Mouse (Mus musculus): ENCODE measurements around the gene Depdc1b. TPM values are rescaled to one million over a fixed set of nuclear protein-coding genes. Genes with fewer than 3 reads are reported as not detected.

Gene Depdc1b
- under 1 TPM; 0.48 to 0.89 TPM for total RNA-seq (2021)
- long read RNA-seq, experiment 1: 0 reads
- long read RNA-seq, experiment 2: 0 reads

DNA sequence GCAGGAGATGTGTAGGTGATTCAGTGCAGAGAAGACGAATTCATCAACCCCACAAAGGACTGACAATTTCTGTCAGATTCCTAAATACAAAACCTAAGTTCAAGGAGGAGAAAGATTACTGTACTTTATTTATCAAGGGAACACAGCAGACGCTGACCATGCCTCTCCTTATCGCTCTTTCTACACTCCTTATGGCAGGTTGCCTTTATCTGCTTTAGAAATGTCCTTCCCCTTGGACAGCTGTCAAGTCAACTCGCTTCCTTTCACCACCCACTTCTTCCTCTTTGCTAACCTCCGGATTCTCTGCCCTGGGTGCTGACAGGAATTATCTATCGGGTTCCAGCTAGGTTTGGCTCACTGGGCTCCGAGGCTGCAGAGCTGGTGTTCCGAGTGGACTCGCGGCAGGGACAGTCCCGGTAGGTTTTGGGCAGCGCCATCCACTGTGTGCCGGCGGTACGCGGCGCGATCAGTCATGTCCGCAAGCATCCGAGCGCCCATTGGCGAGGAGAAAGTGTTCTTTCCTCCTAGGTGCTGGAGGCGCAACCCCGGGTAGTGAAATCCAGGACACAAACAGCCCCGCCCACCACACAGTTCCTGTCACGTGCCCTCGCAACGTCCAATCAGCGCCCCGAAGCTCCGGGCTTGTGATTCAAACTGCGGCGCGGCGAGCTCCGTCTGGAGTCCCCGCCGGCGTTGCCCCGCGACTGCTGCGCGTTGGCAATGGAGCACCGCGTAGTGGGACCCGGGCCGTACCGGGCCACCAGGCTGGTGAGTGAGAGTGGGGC lies at the start of gene Depdc1b:
Depdc1b (plus strand) TSS at position 631 of the 785 bp plus-strand sequence.
- peak; percentile 53 for TF ChIP-seq CTCF (IDR thresholded peaks at IDR 0.05)
- intact Hi-C loops (cut with DNase I): loop anchor here (1.0 kb wide), 1 partner anchor 102 kb away; the partner anchor contains the start of gene Elovl7
- DNase-seq (ENCODE audit: extremely low spot score in 1 of 2, low spot score in 2 of 2): peak; percentile 91 to 93
- H3K4me3 ChIP-seq: peak within 1 kb of the TSS; percentile 67
- peak within 1 kb of the TSS; percentile 58 for H3K27ac ChIP-seq

DNA sequence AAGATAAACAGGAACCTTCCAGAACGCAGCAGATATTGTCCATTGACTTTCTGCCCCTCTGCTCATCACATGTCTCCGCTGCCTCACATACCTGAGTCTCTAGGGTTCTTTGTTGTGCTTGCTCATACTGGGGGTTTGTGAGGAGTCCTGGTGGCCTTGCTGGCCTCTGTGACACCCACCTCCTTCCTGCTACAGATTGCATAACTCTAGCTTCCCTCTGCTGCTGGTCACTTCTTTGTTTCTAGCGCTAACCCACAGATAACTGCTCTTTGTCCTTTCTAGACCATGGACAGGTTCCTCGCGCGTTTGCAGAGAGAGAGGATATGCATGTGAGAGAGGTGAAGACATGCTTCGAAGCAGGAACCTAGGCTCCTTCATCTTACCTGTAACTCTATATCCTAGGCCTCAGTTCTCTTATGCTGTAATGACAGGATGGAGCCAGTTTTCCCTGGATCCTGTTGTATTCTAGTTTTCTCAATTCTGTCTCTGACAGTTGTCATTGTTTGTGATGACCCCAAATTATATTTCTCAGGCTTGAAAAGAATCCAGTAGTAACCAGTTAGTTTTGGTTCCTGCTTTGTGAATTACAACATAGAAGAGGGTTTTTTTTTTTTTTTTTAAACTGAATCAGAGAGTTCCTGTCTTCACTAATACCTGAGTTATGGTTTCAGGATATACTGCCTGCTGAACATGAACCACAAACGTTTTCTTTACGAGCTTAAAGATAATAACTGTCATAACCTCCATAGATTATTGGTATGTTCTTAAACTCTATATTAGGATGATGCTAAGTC lies 48.1 kb upstream of the Depdc1b start:
- intact Hi-C loops (cut with DNase I): no loop called here
- Histone ChIP-seq H3K4me3 (no peak overlapping the region), H3K27ac (no peak overlapping the region)
- no peak for TF ChIP-seq CTCF (IDR thresholded peaks at IDR 0.05)
- no peak for DNase-seq (ENCODE audit: extremely low spot score in 1 of 2, low spot score in 2 of 2)

DNA sequence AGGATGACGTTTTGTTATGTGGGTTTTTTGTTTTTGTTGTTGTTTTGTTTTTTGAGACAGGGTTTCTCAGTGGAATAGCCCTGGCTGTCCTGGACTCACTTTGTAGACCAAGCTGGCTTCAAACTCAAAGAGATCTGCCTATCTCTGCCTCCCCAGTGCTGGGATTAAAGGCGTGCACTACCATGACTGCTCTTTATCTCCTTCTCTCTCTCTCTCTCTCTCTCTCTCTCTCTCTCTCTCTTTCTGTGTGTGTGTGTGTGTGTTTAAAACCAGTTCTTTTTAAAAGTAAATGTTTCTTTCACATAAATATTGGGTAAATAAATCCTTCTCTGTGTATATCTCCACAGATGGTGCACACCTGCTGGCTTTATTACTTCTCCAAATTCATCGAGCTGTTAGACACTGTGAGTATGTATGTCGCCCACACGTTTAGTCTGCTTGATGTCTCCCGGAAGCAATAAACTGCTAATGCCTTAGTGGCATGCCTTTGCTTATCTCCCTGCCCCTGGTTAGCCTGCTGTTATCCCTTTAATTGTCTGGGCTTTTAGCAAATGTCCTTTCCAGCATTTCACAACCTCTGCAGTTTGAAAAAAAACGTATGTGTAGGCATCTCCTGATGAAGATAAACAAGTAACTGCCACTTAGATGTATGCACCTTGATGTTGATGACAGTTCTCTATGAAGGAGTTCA lies 44.5 kb upstream of the Depdc1b start:
- intact Hi-C loops (cut with DNase I): no loop called here
- DNase-seq (ENCODE audit: extremely low spot score in 1 of 2, low spot score in 2 of 2): no peak
- TF ChIP-seq CTCF (IDR thresholded peaks at IDR 0.05): no peak
- Histone ChIP-seq H3K4me3 (no peak overlapping the region), H3K27ac (no peak overlapping the region)

DNA sequence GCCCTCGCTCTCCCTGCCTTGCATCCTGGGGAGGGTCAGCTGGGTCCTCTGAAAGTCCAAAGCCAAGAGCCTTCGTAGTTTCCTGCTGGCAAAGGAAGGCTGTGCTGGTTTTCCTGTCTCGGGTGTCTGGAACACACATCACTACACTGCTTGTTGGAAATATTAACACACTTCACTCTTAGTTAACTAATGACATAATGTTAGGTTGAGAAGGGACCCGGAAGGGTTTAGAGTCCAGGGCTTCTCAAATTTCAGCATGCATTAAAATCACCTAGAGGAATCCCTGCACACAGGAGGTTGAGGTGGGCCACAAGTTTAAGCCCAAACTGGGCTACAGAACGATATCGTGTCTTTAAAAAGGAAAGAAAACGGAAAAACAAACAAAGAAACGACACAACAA lies 43.8 kb upstream of the Depdc1b start:
- DNase-seq (ENCODE audit: extremely low spot score in 1 of 2, low spot score in 2 of 2): no peak
- no peak for TF ChIP-seq CTCF (IDR thresholded peaks at IDR 0.05)
- Histone ChIP-seq H3K4me3 (no peak overlapping the region), H3K27ac (no peak overlapping the region)
- intact Hi-C loops (cut with DNase I): no loop called here

GRCm38 (mm10) chr13:108273034-108273433 lies 43.1 kb upstream of the Depdc1b start:
- no peak for TF ChIP-seq CTCF (IDR thresholded peaks at IDR 0.05)
- intact Hi-C loops (cut with DNase I): no loop called here
- DNase-seq (ENCODE audit: extremely low spot score in 1 of 2, low spot score in 2 of 2): no peak
- Histone ChIP-seq H3K4me3 (no peak overlapping the region), H3K27ac (no peak overlapping the region)

- Histone ChIP-seq H3K4me3 (no peak overlapping the region), H3K27ac (no peak overlapping the region)
- intact Hi-C loops (cut with DNase I): no loop called here
- no peak for TF ChIP-seq CTCF (IDR thresholded peaks at IDR 0.05)
- DNase-seq (ENCODE audit: extremely low spot score in 1 of 2, low spot score in 2 of 2): no peak
Measured at GRCm38 (mm10) chr13:108273456-108273855, 42.7 kb upstream of the Depdc1b start.

DNA sequence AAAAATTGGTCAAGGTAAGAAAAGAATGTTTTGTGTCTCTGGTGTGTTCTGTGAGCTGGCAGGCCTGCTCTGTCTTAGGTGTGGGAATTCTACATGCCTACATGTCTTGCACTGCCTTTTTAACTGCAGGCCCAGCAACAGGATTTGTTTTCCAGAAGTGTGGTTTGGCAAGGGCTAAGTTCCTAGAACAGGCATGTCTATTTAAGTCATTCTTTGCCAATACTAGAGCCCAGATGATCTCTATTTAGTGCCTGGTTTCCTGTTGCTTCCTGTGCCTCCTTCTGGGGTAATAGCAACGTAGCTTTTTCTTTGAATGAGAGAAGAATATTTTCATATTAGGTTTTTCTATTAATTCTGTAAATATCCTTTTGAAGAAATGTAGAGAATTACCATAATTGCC lies 39.6 kb upstream of the Depdc1b start:
- no peak overlapping the region for H3K27ac ChIP-seq
- TF ChIP-seq CTCF (IDR thresholded peaks at IDR 0.05): no peak
- intact Hi-C loops (cut with DNase I): no loop called here
- DNase-seq (ENCODE audit: extremely low spot score in 1 of 2, low spot score in 2 of 2): no peak
- no peak overlapping the region for H3K4me3 ChIP-seq

DNA sequence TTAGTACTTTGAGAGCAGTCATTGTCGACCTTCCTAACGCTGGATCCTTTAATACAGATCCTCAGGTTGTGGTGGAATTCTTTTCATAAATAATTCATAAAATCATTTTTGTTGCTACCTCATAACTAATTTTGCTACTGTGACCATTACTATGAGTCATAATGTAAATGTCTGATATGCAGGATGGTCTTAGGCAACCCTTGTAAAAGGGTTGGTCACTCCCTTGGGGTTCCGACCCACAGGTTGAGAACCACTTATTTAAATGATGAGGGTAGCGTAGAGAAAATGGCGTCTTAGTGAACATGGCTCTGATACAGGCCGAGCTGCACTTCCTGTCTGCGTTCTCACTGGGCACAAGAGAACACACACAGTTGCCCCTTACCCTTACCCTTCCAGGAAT lies 38.8 kb upstream of the Depdc1b start:
- no peak for TF ChIP-seq CTCF (IDR thresholded peaks at IDR 0.05)

DNA sequence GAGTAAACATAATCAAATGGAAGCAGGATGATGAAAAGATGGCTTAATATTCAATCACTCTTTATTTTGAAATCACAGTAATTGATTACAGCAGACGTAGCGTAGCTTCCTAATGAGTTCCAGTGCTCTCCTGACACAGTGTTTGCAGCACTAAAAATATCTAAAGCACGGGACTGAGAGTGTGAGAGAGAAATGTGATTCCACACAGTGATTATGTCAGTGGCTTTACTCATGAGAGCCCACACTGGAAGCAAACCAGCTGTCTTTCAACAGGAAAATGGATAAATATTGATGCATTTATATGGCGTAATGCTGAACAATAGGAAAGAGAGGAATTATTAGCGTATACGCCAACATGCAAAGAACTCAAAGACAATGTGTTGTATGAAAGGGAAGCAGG lies 37.5 kb upstream of the Depdc1b start:
- TF ChIP-seq CTCF (IDR thresholded peaks at IDR 0.05): no peak
- intact Hi-C loops (cut with DNase I): no loop called here
- no peak overlapping the region for H3K4me3 ChIP-seq
- H3K27ac ChIP-seq: no peak overlapping the region
- no peak for DNase-seq (ENCODE audit: extremely low spot score in 1 of 2, low spot score in 2 of 2)

More for the DNA sequence above, 38.8 kb upstream of the Depdc1b start:
- intact Hi-C loops (cut with DNase I): no loop called here
- no peak overlapping the region for H3K4me3 ChIP-seq
- no peak overlapping the region for H3K27ac ChIP-seq
- DNase-seq (ENCODE audit: extremely low spot score in 1 of 2, low spot score in 2 of 2): no peak

- Histone ChIP-seq H3K27ac (no peak overlapping the region), H3K4me3 (no peak overlapping the region)
- no peak for DNase-seq (ENCODE audit: extremely low spot score in 1 of 2, low spot score in 2 of 2)
- TF ChIP-seq CTCF (IDR thresholded peaks at IDR 0.05): no peak
- intact Hi-C loops (cut with DNase I): no loop called here
Measured at GRCm38 (mm10) chr13:108284312-108284711, 31.8 kb upstream of the Depdc1b start.

DNA sequence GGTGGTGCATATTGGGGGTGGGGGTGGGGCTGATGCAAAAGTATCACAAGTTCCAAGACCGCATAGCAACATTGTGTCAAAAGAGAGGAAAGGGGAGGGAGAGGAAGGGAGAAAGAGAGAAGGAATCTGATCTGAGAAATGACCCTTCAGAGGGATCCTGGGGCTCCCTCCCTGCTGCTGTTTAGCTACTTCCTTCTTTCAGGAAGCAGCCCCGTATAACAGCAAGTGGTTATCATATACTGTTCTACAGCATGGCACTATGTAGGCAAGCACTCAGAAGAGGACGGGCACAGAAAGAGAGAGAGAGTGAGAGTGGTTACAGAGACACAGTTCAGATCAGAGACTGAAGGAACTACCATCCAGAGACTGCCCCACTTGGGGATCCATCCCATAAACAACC lies 28.2 kb upstream of the Depdc1b start:
- TF ChIP-seq CTCF (IDR thresholded peaks at IDR 0.05): no peak
- DNase-seq (ENCODE audit: extremely low spot score in 1 of 2, low spot score in 2 of 2): no peak
- Histone ChIP-seq H3K27ac (no peak overlapping the region), H3K4me3 (no peak overlapping the region)
- intact Hi-C loops (cut with DNase I): no loop called here

DNA sequence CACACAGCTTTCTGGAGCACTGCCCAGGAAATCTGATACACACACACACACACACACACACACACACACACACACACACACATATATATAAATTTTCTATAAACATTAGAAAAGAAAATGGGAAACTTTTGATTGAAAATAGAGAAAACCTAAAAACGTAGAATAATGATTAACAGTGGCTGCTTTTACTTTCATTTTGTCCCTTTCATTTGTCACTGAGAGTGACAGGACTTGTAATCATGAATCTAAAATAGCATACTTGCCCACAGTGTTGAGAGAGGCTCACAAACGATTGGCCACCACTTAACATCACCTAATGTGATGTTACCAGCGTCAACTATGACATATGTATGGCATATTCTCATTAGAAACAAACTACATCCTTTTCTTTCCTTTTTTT lies 26.7 kb upstream of the Depdc1b start:
- H3K4me3 ChIP-seq: no peak overlapping the region
- TF ChIP-seq CTCF (IDR thresholded peaks at IDR 0.05): no peak
- intact Hi-C loops (cut with DNase I): no loop called here
- no peak overlapping the region for H3K27ac ChIP-seq
- DNase-seq (ENCODE audit: extremely low spot score in 1 of 2, low spot score in 2 of 2): no peak
